Mouse (Mus musculus) stomach, embryonic 16.5 days (tissue): ENCODE measurements around the gene Lingo1. TPM values are rescaled to one million over a fixed set of nuclear protein-coding genes. Genes with fewer than 3 reads are reported as not detected.

Experiments used
- ATAC-seq: fragments of 200-750 bp; cut with Nextera tagmentation; 2 replicates; pipeline ENCODE4 v1.8.0; 2017; ENCODE audit warnings: moderate number of reproducible peaks, moderate TSS enrichment; ENCODE audit not compliant: insufficient read depth, low FRiP score
- H3K27ac ChIP-seq: fragments of 300-500 bp; sonication (generic); 2 replicates; pipeline ENCODE4 v1.5.1; 2014; ENCODE audit warnings: low read length
- H3K27me3 ChIP-seq: fragments of 300-500 bp; sonication (generic); 2 replicates; pipeline ENCODE4 v1.6.1; 2014; ENCODE audit warnings: low read length, control low read depth, mixed read lengths; ENCODE audit not compliant: control insufficient read depth, insufficient read depth
- H3K36me3 ChIP-seq: fragments of 300-500 bp; sonication (generic); 2 replicates; pipeline ENCODE4 v1.6.1; 2014; ENCODE audit warnings: low read length; ENCODE audit not compliant: control insufficient read depth, insufficient read depth
- H3K4me1 ChIP-seq: fragments of 300-500 bp; sonication (generic); 2 replicates; pipeline ENCODE4 v1.6.1; 2014; ENCODE audit warnings: low read length, control low read depth, mixed read lengths; ENCODE audit not compliant: control insufficient read depth, insufficient read depth
- H3K4me2 ChIP-seq: fragments of 300-500 bp; sonication (generic); 2 replicates; pipeline ENCODE4 v1.6.1; 2014; ENCODE audit warnings: low read depth, low read length, mixed read lengths
- H3K4me3 ChIP-seq: fragments of 300-500 bp; sonication (generic); replicated peaks from 2 replicates; pipeline ENCODE4 v1.5.1; 2014; ENCODE audit warnings: mild to moderate bottlenecking, low read length
- H3K9ac ChIP-seq: fragments of 300-500 bp; sonication (generic); 2 replicates; pipeline ENCODE4 v1.6.1; 2014; ENCODE audit warnings: low read length
- H3K9me3 ChIP-seq: fragments of 300-500 bp; sonication (generic); replicated peaks from 2 replicates; pipeline ENCODE4 v1.6.1; 2016; ENCODE audit warnings: low read length, control low read depth; ENCODE audit not compliant: control insufficient read depth
- WGBS: fragments of 180-500 bp; shearing (Covaris S2); extraction: QIAGEN DNeasy Blood & Tissue Kit; methylation state at CpG from one replicate; pipeline ENCODE4 v1.1.7; 2014; 5-methylcytosine and 5-hydroxymethylcytosine counted together
- polyA plus RNA-seq: library from polyadenylated mRNA; unstranded; fragments of >200 nt; fragmentation: Nextera tagmentation; extraction: Ambion mirVana; gene quantifications from 2 replicates; pipeline ENCODE4 v1.2.1, GENCODE M21; 2015

The Lingo1 gene
- polyA plus RNA-seq, 1 experiment from 2014 or later: 3.2 TPM

DNA sequence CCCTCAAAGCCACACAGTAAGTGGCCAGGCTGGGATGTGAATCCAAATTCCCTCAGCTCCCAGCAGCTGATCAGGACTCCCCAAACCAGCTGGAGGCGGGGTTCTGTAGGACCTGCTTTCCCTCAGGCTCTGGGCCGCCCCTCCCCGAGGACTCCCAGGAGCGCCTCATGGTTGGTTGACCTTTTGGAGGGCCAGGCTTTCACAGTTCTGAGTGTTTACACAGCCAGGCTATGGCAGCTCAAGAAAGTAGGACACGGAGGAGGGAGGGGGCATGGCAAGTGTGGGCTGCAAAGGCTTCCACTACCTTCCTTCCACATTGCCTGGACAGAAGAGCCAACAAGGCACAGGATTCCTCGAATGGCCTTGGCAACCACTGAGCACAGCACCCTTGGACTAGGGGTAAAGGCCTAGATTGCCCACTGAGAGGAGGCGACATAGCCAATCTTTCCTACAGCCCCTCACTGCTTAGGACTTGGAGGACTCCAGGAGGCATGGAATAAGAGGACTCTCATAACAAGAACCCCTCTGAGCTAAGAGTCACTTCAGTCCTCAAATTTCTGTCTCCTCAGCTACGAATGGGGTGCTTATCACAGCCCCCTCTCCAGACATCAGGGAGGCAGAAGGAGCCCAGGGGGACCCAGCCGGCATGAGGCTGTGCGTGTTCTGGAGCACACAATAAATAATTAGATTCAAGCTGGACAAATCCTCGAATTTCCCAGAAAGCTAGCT is 29.5 kb downstream of the Lingo1 start:
- ATAC-seq: peak; percentile 70; the same call in 1 of the 2 replicates
- Histone ChIP-seq H3K36me3 (no peaks in the 10 kb centered on the region), H3K27ac (no peak overlapping the region), H3K9me3 (no peaks in the 10 kb centered on the region), H3K9ac (no peak overlapping the region), H3K4me3 (no peak overlapping the region), H3K4me1 (no peaks in the 10 kb centered on the region), H3K27me3 (no peaks in the 10 kb centered on the region), H3K4me2 (no peak overlapping the region)
- 42% methylated on average over 11 of the region's 11 CpGs for WGBS

DNA sequence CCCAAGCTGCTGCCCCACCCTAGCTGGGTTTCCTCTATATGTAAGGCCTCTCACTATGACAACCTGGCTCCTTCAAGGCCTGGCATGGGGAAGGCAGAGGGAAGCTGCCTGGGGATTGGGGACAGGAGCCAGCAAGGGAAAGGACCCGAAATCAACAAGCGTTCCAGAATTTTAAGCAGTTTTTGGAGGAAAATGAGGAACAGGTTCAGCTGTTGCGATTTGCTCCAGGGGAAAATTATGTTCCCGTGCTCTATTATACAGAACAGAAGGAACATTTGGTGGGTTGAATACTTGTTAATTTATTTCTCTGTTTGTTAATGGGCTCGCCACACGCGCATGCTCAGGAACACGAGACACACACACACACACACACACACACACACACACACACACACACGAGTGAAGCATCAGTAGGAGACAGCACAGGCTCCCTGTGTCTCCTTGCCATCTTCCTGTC is 34.1 kb downstream of the Lingo1 start:
- no peak for ATAC-seq
- 87% methylated on average over 9 of the region's 9 CpGs for WGBS
- no peaks in the 10 kb centered on the region for H3K9me3 ChIP-seq

DNA sequence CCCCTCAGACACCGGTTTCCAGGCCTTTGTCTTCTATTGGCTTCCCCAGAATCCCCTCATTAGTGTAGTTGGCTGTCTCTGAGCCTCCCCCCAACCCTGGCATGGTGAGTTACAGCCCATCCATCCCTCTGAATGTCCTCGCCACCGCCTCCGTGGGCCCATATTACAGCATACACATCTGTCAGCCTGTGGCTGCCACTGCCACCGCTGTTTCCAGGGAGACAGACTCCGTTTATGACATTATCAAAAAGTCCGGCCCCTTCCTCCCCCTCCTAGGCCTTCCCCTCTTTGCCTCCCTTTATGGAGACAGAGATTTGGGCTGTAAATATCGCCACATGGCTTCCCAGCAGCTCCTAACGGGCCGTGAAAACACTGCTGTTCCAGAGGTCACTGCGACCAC is 38.5 kb downstream of the Lingo1 start:
- H3K9me3 ChIP-seq: no peaks in the 10 kb centered on the region
- H3K4me3 ChIP-seq: no peak overlapping the region
- H3K27ac ChIP-seq: no peak overlapping the region
- ATAC-seq: no peak
- no peaks in the 10 kb centered on the region for H3K36me3 ChIP-seq
- no peak overlapping the region for H3K4me2 ChIP-seq
- H3K9ac ChIP-seq: no peak overlapping the region
- WGBS: 35% methylated on average over 11 of the region's 11 CpGs
- H3K27me3 ChIP-seq: no peaks in the 10 kb centered on the region
- H3K4me1 ChIP-seq: peaks cover 4% of the 10 kb centered on the region; the same call in 1 of the 2 replicates

More for the DNA sequence above, 34.1 kb downstream of the Lingo1 start:
- H3K4me3 ChIP-seq: no peak overlapping the region
- H3K36me3 ChIP-seq: no peaks in the 10 kb centered on the region
- peaks cover 4% of the 10 kb centered on the region; the same call in 1 of the 2 replicates for H3K4me1 ChIP-seq
- H3K27me3 ChIP-seq: no peaks in the 10 kb centered on the region
- H3K9ac ChIP-seq: no peak overlapping the region
- no peak overlapping the region for H3K27ac ChIP-seq
- H3K4me2 ChIP-seq: no peak overlapping the region

DNA sequence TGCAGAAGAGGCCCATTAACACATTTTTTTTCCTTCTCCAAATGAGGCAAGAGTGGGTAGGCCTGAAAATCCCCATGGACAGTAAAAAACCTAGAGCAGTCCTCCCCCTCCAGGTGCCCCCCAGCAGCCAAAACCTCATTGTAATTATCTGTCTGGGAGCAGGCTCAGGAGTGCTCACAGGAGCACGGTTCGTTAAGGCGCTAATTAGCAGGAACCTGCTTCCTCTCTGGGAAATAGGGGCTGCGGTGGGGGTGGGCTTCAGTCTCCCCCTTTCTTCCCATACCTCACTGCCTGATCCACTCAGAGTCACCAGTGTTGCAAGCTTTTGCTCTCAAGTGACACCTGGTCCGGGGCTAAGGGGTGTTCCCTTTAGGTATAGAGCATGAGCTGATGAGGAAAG is 41.1 kb downstream of the Lingo1 start:
- Histone ChIP-seq H3K27me3 (no peaks in the 10 kb centered on the region), H3K27ac (no peak overlapping the region), H3K9ac (no peak overlapping the region), H3K4me1 (peaks cover 4% of the 10 kb centered on the region; the same call in 1 of the 2 replicates), H3K4me2 (no peak overlapping the region), H3K36me3 (no peaks in the 10 kb centered on the region), H3K4me3 (no peak overlapping the region), H3K9me3 (no peaks in the 10 kb centered on the region)
- ATAC-seq: no peak
- WGBS: 85% methylated on average over 5 of the region's 5 CpGs

DNA sequence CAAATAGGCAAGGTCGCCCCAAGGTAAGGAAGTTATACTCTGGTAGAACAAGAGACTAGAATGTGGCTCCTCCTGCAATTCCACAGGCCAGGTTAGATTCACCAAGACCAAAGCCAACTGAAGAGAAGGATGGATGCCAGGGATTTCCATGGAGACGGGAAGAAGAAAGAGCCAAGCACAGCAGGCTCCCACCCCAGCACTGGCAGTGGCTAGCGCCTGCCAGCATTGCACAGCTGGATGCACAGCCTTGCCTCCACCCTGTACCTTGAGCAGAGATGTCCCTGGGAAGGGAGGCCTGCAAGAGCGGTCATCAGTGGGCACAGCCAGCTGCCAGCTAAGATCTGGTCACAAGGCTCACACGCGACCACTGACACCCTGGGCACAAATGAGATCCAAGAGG is 42.9 kb downstream of the Lingo1 start:
- H3K4me3 ChIP-seq: no peak overlapping the region
- H3K9me3 ChIP-seq: no peaks in the 10 kb centered on the region
- H3K4me1 ChIP-seq: peaks cover 4% of the 10 kb centered on the region; the same call in 1 of the 2 replicates
- WGBS: 79% methylated on average over 6 of the region's 6 CpGs
- no peak overlapping the region for H3K27ac ChIP-seq
- no peaks in the 10 kb centered on the region for H3K36me3 ChIP-seq
- H3K4me2 ChIP-seq: no peak overlapping the region
- no peaks in the 10 kb centered on the region for H3K27me3 ChIP-seq
- H3K9ac ChIP-seq: no peak overlapping the region
- no peak for ATAC-seq

DNA sequence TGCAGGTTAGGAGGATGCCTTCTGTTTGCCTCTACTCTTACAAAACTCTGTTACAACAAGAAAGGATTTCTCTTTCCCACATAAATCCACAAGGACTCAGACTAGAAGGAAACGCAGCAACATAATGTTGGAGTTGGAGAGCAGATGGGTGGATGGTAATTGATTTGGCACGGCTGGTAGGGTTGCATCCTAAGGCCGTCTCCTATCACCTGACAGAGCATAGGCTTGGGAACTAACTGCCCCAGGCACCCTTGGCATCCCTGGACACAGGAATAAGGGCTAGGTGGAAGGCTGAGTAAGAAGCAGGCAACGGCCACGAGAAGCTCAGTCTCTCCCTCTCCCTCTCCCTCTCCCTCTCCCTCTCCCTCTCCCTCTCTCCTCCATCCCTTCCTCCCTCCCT is 48.2 kb downstream of the Lingo1 start:
- Histone ChIP-seq H3K9ac (no peak overlapping the region), H3K4me2 (no peak overlapping the region), H3K27me3 (no peaks in the 10 kb centered on the region), H3K4me3 (no peak overlapping the region), H3K4me1 (no peaks in the 10 kb centered on the region), H3K9me3 (no peaks in the 10 kb centered on the region), H3K27ac (no peak overlapping the region), H3K36me3 (no peaks in the 10 kb centered on the region)
- no peak for ATAC-seq
- WGBS: 63% methylated on average over 5 of the region's 5 CpGs

DNA sequence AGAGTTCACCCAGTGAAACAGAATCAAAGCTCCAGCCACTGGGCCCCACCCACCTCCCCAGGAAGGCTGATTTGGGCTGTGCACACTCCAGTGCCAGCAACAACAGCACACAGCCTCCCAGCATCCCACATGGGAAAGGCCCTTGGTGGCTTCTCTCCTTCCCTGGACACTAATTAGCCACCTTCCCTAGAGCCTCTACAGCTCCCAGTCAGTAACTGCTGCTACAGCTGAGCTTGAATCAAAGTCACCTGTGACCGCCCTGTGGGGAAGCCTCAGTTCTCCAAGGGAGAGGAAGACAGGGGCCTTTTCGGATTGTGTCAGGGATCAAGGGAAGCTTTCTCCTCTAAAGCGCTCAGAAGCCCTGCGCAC is 49.4 kb downstream of the Lingo1 start:
- no peak for ATAC-seq
- Histone ChIP-seq H3K27me3 (no peaks in the 10 kb centered on the region), H3K36me3 (no peaks in the 10 kb centered on the region), H3K9ac (no peak overlapping the region), H3K27ac (no peak overlapping the region), H3K4me2 (no peak overlapping the region), H3K4me1 (no peaks in the 10 kb centered on the region), H3K9me3 (no peaks in the 10 kb centered on the region), H3K4me3 (no peak overlapping the region)
- WGBS: 70% methylated on average over 4 of the region's 4 CpGs

DNA sequence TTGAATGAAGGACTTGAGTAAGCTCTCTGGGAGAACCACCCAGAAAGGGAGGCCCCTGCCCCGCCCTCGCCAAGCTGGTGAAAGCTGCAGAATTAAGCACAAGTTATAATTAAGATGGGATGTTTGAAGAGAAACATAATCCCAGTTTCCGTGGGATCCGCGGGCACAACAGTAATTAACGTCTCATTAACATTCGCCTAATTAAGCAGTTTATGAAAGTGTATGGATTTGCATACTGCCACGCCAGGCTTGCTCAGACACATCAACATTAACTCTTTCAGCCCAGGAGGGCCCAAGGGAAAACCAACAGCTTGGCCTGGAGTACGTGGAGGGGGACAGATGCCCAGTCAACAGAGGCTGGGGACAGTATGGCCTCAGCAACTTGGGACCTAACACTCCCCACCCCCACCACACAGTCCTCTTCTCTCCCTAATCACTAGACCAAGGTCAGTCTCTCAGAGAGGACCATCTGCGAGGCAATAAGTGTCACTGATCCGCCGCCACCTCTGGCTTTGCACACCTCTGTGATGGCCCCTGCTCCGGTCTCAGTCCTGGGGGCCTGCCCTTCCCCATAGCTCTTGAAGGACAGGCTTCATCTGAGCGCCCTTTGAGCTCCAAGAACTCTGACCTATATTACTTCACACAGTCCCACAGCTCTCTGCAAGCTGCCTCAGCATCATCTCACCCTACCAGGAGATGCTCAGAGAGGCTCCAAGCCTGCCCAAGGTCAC is 49.9 kb downstream of the Lingo1 start:
- WGBS: 75% methylated on average over 14 of the region's 14 CpGs
- Histone ChIP-seq H3K9ac (no peak overlapping the region), H3K4me1 (no peaks in the 10 kb centered on the region), H3K4me3 (no peak overlapping the region), H3K9me3 (no peaks in the 10 kb centered on the region), H3K27ac (no peak overlapping the region), H3K4me2 (no peak overlapping the region), H3K36me3 (no peaks in the 10 kb centered on the region), H3K27me3 (no peaks in the 10 kb centered on the region)
- ATAC-seq: no peak

DNA sequence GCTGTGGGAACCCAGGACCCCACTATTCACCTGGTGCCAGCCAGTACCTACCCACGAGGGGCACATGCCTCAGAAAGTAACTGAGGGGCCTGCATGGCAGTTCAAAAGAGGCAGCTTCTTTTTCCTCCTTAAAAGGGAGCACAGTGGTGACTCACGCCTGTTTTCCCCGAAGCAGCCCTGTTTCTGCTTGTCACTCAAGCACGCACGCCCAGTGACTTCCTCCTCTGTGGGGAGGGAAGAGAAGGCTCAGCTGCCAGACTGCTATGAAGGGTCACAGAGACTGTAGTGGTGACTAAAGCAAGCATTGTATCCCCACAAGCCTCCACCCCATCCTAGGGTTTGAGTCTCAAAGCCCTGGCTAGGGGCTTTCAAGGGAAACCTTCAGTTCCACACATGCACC is 51.9 kb downstream of the Lingo1 start:
- Histone ChIP-seq H3K9ac (no peak overlapping the region), H3K4me2 (no peak overlapping the region), H3K27me3 (no peaks in the 10 kb centered on the region), H3K4me3 (no peak overlapping the region), H3K27ac (no peak overlapping the region), H3K4me1 (no peaks in the 10 kb centered on the region), H3K36me3 (no peaks in the 10 kb centered on the region), H3K9me3 (no peaks in the 10 kb centered on the region)
- ATAC-seq: no peak
- 25% methylated on average over 5 of the region's 5 CpGs for WGBS
